Mouse (Mus musculus) right cerebral cortex, adult 2 months (tissue): ENCODE results near the gene Abca16.

Experiments used
- DNase-seq, 2 experiments: peaks; one replicate each; pipeline ENCODE4 v3.0.0; 2021 to 2022; ENCODE audit warnings: low spot score in 2 of 2

Gene Abca16

GRCm38 (mm10) chr7:120409447-120409846 lies at the start of gene Abca16:
Gene Abca16 (plus strand): TSS chr7:120409647.
- DNase-seq, result no peak

- no peak for DNase-seq
Observed at GRCm38 (mm10) chr7:120361159-120361558, 48.3 kb upstream of the Abca16 start.

GRCm38 (mm10) chr7:120412391-120412790 lies 2.9 kb downstream of the Abca16 start:
- DNase-seq, result no peak

- DNase-seq, result no peak
Observed at GRCm38 (mm10) chr7:120426625-120427024, 17.2 kb downstream of the Abca16 start.

GRCm38 (mm10) chr7:120431464-120431863 lies 22.0 kb downstream of the Abca16 start:
- DNase-seq, result no peak

- DNase-seq, result no peak
Observed at GRCm38 (mm10) chr7:120503891-120504662, 94.6 kb downstream of the Abca16 start.

- no peak for DNase-seq
Observed at GRCm38 (mm10) chr7:120504663-120504979, 95.2 kb downstream of the Abca16 start.

- DNase-seq, result no peak
Observed at GRCm38 (mm10) chr7:120534805-120535204, 125.4 kb downstream of the Abca16 start.

- DNase-seq, result peak in 1 of 2 experiments; percentile 4
Observed at GRCm38 (mm10) chr7:120552479-120553180, 143.2 kb downstream of the Abca16 start.

- peak in 1 of 2 experiments; percentile 1 for DNase-seq
Observed at GRCm38 (mm10) chr7:120553181-120553551, 143.7 kb downstream of the Abca16 start.

- no peak for DNase-seq
Observed at GRCm38 (mm10) chr7:120567366-120567765, 157.9 kb downstream of the Abca16 start.

- no peak for DNase-seq
Observed at GRCm38 (mm10) chr7:120576520-120576919, 167.1 kb downstream of the Abca16 start.
